Mouse (Mus musculus) embryonic facial prominence, embryonic 12.5 days (tissue): Measurements from ENCODE around the gene E130208F15Rik. TPM values are rescaled to one million over a fixed set of nuclear protein-coding genes. Genes with fewer than 3 reads are reported as not detected.

Source experiments
- ATAC-seq: fragments of 200-750 bp; cut with Nextera tagmentation; 2 replicates; pipeline ENCODE4 v1.8.0; 2017; ENCODE audit not compliant: insufficient number of reproducible peaks, insufficient read depth, low FRiP score, low TSS enrichment
- H3K27ac ChIP-seq: fragments of 300-500 bp; sonication (generic); 2 replicates; pipeline ENCODE4 v1.5.1; 2016; ENCODE audit warnings: mild to moderate bottlenecking
- H3K27me3 ChIP-seq: fragments of 300-500 bp; sonication (generic); 2 replicates; pipeline ENCODE4 v1.6.1; 2016; ENCODE audit warnings: mild to moderate bottlenecking, moderate library complexity
- H3K36me3 ChIP-seq: fragments of 300-500 bp; sonication (generic); 2 replicates; pipeline ENCODE4 v1.6.1; 2016; ENCODE audit warnings: mild to moderate bottlenecking
- H3K4me1 ChIP-seq: fragments of 300-500 bp; sonication (generic); 2 replicates; pipeline ENCODE4 v1.6.1; 2016
- H3K4me2 ChIP-seq: fragments of 300-500 bp; sonication (generic); replicated peaks from 2 replicates; pipeline ENCODE4 v1.6.1; 2016; ENCODE audit warnings: mild to moderate bottlenecking, moderate library complexity
- H3K4me3 ChIP-seq: fragments of 300-500 bp; sonication (generic); 2 replicates; pipeline ENCODE4 v1.5.1; 2016; ENCODE audit warnings: mild to moderate bottlenecking
- H3K9ac ChIP-seq: fragments of 300-500 bp; sonication (generic); 2 replicates; pipeline ENCODE4 v1.6.1; 2016; ENCODE audit warnings: mild to moderate bottlenecking, moderate library complexity
- H3K9me3 ChIP-seq: fragments of 300-500 bp; sonication (generic); 2 replicates; pipeline ENCODE4 v1.6.1; 2016; ENCODE audit warnings: mild to moderate bottlenecking, moderate library complexity
- WGBS: fragments of 180-500 bp; shearing (Covaris S2); methylation state at CpG from one replicate; pipeline ENCODE4 v1.1.7; 2016; 5-methylcytosine and 5-hydroxymethylcytosine counted together
- polyA plus RNA-seq: library from polyadenylated mRNA; unstranded; fragments of >200 nt; fragmentation: Nextera tagmentation; extraction: Ambion mirVana; gene quantifications from 2 replicates; pipeline ENCODE4 v1.2.1, GENCODE M21; 2016

Gene E130208F15Rik
- polyA plus RNA-seq, 1 experiment from 2014 or later = 0.87 TPM

DNA sequence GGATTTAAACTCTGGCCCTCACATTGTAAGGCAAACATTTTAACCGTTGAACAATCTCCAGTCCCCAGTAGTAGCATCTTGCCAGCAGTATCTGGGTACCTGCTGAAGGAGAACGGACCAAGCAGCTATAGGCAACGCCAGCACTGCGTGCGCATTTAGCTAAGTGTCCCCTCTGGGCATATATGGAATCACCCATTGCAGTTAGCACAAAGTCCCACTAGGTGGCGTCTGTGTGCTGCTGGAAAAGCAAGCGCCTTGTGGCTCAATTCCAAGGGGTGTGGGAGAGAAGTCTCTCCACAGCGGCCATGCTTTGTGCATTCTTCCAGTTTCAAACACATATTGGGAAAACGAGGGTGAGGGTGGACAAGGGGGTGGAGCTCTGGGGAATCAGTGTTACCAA lies 14.8 kb downstream of the E130208F15Rik start:
- Histone ChIP-seq H3K9me3 (no peaks in the 10 kb centered on the region), H3K27me3 (peaks cover 31% of the 10 kb centered on the region), H3K4me1 (no peaks in the 10 kb centered on the region; the same call in 1 of the 2 replicates), H3K9ac (no peak overlapping the region), H3K4me2 (no peak overlapping the region), H3K36me3 (no peaks in the 10 kb centered on the region), H3K4me3 (no peak overlapping the region), H3K27ac (no peak overlapping the region)
- WGBS = 1% methylated on average over 9 of the region's 9 CpGs
- no peak for ATAC-seq

DNA sequence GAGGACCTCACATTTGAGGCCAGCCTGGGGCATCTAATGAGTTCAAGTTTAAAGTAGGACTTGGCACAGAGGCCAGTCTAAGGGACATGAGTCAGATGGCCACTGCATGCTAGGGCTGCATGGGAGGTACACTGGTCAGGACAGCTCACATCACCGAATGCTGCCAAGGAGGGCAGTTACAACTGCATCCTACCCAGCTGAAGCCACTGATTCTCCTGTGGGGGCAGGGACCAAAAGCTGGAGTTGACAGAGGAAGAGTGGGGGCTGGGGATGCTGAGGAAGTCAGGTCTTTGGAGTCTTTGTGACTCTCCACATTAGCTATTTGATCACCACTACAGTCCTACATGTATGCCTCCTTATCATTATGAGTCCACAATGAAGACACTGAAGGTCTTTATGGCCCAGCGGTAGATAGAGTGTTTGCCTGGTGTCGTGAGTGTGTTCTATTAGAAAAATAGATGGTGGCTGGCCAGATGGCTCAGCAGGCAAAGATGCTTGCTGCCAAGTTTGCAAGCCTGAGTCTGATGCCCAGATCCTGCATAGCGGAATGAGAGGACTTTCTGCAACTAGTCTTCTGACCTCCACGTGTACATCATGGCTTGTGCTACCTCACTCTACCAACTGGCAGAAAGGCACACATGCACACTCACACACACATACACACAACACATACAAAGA lies 18.0 kb downstream of the E130208F15Rik start:
- 76% methylated on average over 5 of the region's 5 CpGs for WGBS
- ATAC-seq = no peak
- peaks cover 6% of the 10 kb centered on the region; the same call in 1 of the 2 replicates for H3K4me1 ChIP-seq
- peaks cover 20% of the 10 kb centered on the region for H3K27me3 ChIP-seq
- H3K4me2 ChIP-seq = no peak overlapping the region
- H3K9ac ChIP-seq = no peak overlapping the region
- H3K4me3 ChIP-seq = no peak overlapping the region
- no peak overlapping the region for H3K27ac ChIP-seq
- no peaks in the 10 kb centered on the region for H3K36me3 ChIP-seq
- H3K9me3 ChIP-seq = no peaks in the 10 kb centered on the region

DNA sequence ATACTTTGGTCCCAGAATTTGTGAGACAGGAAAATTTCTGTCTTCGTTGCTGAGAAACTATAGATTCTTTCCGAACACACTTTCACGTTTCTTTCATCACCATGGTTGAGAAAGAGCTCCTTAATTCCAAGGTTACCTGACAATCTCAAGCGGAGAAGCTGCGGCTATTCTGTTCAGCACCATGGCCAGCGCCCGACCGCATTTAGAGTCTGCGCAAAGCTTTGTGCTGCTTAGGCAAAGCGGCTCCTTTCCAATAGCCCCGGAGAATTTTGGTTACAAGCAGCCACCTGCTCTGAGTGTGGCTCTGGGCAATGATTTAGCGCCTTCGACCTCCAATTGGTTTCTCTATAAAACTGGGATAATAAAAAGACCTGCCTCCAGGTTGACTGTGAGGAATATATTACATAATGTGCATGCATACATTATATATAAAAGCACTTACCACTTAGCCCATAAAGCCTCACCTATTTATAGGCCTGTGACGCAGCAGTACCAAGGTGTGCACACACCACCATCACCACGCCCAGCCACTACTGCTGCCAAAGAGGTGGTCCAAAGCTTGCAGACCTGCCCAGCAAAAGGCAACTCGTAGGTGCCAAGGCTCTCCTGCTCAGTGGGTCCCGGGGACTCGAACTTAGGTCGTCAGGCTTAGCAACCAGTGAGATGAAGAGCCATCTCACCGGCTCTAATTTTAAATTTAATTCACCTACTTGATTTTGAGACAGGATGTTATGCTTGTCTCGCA lies 25.3 kb downstream of the E130208F15Rik start:
- no peak for ATAC-seq
- Histone ChIP-seq H3K36me3 (no peaks in the 10 kb centered on the region), H3K4me2 (no peak overlapping the region), H3K9ac (no peak overlapping the region), H3K9me3 (no peaks in the 10 kb centered on the region), H3K27me3 (peaks cover 32% of the 10 kb centered on the region), H3K27ac (no peak overlapping the region), H3K4me1 (peaks cover 9% of the 10 kb centered on the region; the same call in 1 of the 2 replicates), H3K4me3 (no peak overlapping the region)
- 27% methylated on average over 21 of the region's 21 CpGs for WGBS

- H3K4me1 ChIP-seq = peaks cover 9% of the 10 kb centered on the region; the same call in 1 of the 2 replicates
- peaks cover 32% of the 10 kb centered on the region for H3K27me3 ChIP-seq
- H3K36me3 ChIP-seq = no peaks in the 10 kb centered on the region
- no peak overlapping the region for H3K27ac ChIP-seq
- no peak for ATAC-seq
- no peak overlapping the region for H3K4me3 ChIP-seq
- no peak overlapping the region for H3K9ac ChIP-seq
- WGBS = 1% methylated on average over 30 of the region's 30 CpGs
- H3K4me2 ChIP-seq = no peak overlapping the region
- H3K9me3 ChIP-seq = no peaks in the 10 kb centered on the region
Observed at GRCm38 (mm10) chr7:30347828-30348227, 26.3 kb downstream of the E130208F15Rik start.

- Histone ChIP-seq H3K4me3 (no peak overlapping the region), H3K4me2 (no peak overlapping the region), H3K36me3 (peaks cover 23% of the 10 kb centered on the region), H3K9me3 (no peaks in the 10 kb centered on the region), H3K27ac (no peak overlapping the region), H3K9ac (no peak overlapping the region), H3K4me1 (no peaks in the 10 kb centered on the region), H3K27me3 (peaks cover 16% of the 10 kb centered on the region)
- WGBS = 9% methylated on average over 6 of the region's 6 CpGs
- no peak for ATAC-seq
Observed at GRCm38 (mm10) chr7:30353279-30353822, 31.8 kb downstream of the E130208F15Rik start.

- WGBS = 63% methylated on average over 4 of the region's 4 CpGs
- Histone ChIP-seq H3K4me1 (peaks cover under 1% of the 10 kb centered on the region; the same call in 1 of the 2 replicates), H3K36me3 (peaks cover 23% of the 10 kb centered on the region), H3K4me3 (no peak overlapping the region), H3K4me2 (no peak overlapping the region), H3K27ac (no peak overlapping the region), H3K9ac (no peak overlapping the region), H3K9me3 (no peaks in the 10 kb centered on the region), H3K27me3 (peaks cover 9% of the 10 kb centered on the region; the same call in 1 of the 2 replicates)
- no peak for ATAC-seq
Observed at GRCm38 (mm10) chr7:30354059-30354458, 32.5 kb downstream of the E130208F15Rik start.

- H3K4me3 ChIP-seq = no peak overlapping the region
- 0 out of 2 replicates have a peak, but pooled peaks cover under 1% of the 10 kb centered on the region for H3K27me3 ChIP-seq
- ATAC-seq = no peak
- no peak overlapping the region for H3K9ac ChIP-seq
- H3K4me2 ChIP-seq = no peak overlapping the region
- peaks cover 30% of the 10 kb centered on the region for H3K4me1 ChIP-seq
- peaks cover 38% of the 10 kb centered on the region for H3K36me3 ChIP-seq
- 59% methylated on average over 7 of the region's 7 CpGs for WGBS
- H3K9me3 ChIP-seq = no peaks in the 10 kb centered on the region
- no peak overlapping the region for H3K27ac ChIP-seq
Observed at GRCm38 (mm10) chr7:30358378-30359186, 37.0 kb downstream of the E130208F15Rik start.

DNA sequence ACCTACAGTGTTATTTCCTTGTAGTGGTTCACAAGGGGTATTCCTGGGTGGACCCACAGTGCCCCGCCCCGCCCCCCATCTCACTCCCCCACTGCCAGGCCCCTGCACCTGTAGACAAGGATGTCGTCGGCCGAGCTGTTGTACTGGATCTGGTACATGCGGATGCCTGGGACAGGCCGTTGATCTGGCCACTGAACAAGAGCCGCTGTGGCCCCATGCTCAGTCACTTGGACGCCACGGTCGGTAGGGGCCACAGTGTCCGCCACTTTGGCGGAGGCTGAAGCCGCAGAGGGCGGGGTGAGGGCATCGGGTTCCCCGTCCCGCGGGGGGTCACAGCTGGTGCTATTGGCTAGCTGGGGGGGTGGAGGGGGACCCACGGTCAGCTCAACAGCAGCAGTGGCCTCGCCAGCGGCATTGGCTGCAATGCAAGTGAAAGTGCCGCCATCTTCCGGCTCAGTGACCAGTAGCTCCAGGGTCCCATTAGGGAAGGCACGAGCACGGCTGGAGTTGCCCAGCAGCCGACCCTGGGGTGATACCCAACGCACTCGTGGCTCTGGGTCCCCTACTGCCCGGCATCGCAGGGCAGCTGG lies 37.8 kb downstream of the E130208F15Rik start:
- no peak overlapping the region for H3K4me3 ChIP-seq
- ATAC-seq = no peak
- peaks cover 9% of the 10 kb centered on the region; the same call in 1 of the 2 replicates for H3K27me3 ChIP-seq
- H3K9me3 ChIP-seq = no peaks in the 10 kb centered on the region
- 84% methylated on average over 31 of the region's 31 CpGs for WGBS
- no peak overlapping the region; the same call in 1 of the 2 replicates for H3K4me2 ChIP-seq
- H3K4me1 ChIP-seq = peaks cover 31% of the 10 kb centered on the region
- no peak overlapping the region for H3K27ac ChIP-seq
- peaks cover 38% of the 10 kb centered on the region for H3K36me3 ChIP-seq
- H3K9ac ChIP-seq = no peak overlapping the region

DNA sequence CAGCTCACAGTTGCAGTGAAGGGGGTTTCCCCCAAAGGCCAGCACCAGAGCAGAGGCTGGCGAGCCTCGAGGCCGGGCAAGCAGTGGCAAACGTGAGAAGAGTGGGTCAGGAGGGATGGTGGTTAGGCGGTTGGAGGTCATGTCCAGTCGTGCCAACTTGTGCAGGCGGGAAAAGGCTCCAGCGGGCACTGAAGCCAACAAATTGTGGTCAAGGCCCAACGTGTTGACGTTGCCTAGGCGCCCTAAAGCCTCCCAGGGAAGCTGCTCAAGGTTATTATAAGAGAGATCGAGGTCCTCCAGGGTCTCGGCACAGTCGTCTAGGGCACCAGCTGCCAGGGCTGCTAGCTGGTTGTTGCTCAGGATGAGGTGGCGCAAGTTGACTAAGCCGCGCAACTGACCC lies 38.5 kb downstream of the E130208F15Rik start:
- Histone ChIP-seq H3K27me3 (peaks cover 11% of the 10 kb centered on the region), H3K9me3 (no peaks in the 10 kb centered on the region), H3K4me3 (no peak overlapping the region), H3K4me2 (no peak overlapping the region; the same call in 1 of the 2 replicates), H3K9ac (no peak overlapping the region), H3K27ac (no peak overlapping the region), H3K4me1 (peaks cover 31% of the 10 kb centered on the region), H3K36me3 (peaks cover 36% of the 10 kb centered on the region)
- no peak for ATAC-seq
- WGBS = 89% methylated on average over 17 of the region's 17 CpGs

DNA sequence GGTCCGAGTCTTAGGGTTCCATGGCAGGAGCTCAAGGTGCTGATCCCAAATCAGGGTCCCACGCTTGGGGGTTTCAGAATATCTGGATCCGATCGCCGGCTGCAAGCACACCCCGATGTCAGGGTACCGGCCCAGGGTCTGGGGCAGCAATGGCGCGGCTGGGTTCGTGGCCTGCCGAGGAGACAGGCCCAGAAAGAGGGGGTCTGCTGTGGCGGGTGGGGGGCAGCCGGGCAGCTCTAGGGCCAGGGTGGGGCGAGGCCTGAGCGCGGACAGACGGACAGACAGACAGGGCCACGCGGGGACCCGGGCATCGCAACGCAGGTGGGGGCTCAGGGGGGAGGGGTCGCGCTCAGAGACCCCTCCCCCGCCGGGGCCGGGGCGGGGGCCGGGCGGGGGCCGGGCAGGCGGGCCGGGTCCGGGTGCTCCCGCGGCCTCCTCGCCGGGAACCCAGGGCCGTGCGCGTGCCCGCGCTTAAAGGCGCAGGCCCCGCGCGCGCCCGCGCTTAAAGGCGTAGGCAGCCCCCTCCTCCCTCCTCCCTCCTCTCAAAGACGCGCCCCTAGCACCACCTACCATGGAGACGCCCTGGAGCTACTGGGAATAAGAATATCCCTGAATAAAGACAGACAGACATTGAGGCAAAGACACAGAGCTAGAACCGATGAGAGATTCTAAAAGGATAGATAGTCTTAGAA lies 41.3 kb downstream of the E130208F15Rik start, which contains the start of gene Lrfn3:
Lrfn3 (minus strand) TSS at position 121 of the 692 bp plus-strand sequence.
- peak within 1 kb of the TSS; percentile 57; the same call in 1 of the 2 replicates for H3K27ac ChIP-seq

More for the DNA sequence above, 41.3 kb downstream of the E130208F15Rik start, which contains the start of gene Lrfn3:
- WGBS = 1% methylated on average over 31 of the region's 55 CpGs
- no peak for ATAC-seq
- peak within 1 kb of the TSS; percentile 71 for H3K4me3 ChIP-seq
- peaks cover 31% of the 10 kb centered on the region for H3K4me1 ChIP-seq
- H3K36me3 ChIP-seq = peaks cover 19% of the 10 kb centered on the region
- H3K27me3 ChIP-seq = peaks cover 11% of the 10 kb centered on the region
- H3K4me2 ChIP-seq = peak within 1 kb of the TSS; percentile 77
- H3K9me3 ChIP-seq = no peaks in the 10 kb centered on the region
- H3K9ac ChIP-seq = peak within 1 kb of the TSS; percentile 80
